Mouse (Mus musculus): ENCODE measurements around the gene Gm49711.

DNA sequence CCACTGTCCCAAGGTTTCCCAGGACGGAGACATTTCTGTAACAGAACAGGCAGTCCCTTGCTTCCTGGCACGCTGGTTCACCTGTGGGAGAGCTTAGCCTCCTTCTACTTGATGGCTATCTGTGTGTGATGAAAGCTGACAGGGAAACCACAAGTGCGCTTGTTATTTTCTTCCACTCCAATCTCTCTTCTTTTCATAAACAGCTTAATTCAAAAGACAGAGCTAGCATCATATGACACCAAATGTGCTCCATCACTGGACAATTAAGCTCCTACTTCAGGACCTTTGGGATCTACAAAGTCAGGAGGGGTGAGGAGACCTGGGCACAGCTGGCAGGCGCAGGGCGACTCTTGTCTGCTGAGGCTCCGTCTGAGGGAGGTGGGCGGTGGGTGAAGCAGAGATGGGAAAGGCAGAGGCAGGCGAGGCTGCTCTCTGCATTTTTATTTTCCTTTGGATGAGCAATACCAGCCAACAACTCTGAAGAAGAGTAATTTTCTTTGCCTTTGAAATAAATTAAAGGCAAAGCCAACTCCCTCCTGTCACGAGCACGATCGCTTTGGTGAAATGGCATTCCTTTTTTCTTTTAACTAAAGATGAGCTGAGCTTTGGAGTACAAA is 76.1 kb downstream of the Gm49711 start:
- TF ChIP-seq CTCF (IDR thresholded peaks at IDR 0.05; ENCODE audit: low read depth) (no peak), EP300 (optimal IDR thresholded peaks at IDR 0.05) (no peak)
